In the genomic region with DNA sequence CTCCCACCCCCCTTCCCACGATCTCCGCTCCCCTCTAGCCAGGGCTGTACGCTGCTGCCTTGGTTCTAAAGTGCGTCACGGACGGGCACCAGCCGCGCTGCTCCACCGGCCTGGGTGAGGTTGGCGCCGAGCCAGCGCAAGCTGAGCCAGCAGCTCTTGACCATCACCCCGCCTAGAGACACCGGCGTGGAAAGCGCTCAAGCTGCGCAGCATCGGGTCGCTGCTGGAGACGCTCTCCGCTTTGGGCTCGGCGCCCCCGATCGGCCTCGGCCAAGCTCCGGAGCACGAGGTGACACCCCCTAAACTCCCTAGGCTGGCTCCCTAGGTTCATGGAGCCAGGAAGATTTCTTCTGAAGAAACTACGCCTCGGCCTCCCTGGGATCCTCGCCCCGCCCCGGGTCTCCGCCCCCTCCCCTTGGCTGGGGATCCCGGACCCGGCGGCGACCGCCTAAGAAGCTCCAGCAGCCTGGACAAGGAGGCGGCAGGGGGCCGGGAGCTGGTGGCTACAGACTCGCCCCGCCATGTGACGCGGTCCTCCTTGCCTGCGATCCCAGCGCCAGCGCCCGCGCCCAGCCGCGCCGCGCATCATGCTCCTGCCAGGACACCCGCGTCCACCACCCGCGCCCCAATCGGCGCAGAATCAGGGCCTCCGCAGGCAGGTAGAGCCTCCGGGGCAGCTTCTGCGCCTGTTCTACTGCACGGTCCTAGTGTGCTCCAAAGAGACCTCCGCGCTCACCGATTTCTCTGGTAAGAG, we compare ENCODE assay signal across 9 mouse cellular contexts. TPM values are rescaled to one million over a fixed set of nuclear protein-coding genes. Genes with fewer than 3 reads are reported as not detected.
DNase-seq lines count a peak whose midpoint lies in the region; ATAC-seq lines count a peak whose summit lies in the region.
"Had no signal": no experiment of that assay in that cellular context is flagged by ENCODE, and none has a peak within 500 bp of the region (broad histone marks: within the 10 kb centered on the region; RNA-seq: fewer than 3 reads in every experiment).

No protein-coding gene starts in this region.

- WGBS in heart, embryonic 11.5 days (ENCODE audit: insufficient replicate concordance): under 1% methylated on average over 66 of the region's 67 CpGs
- WGBS in kidney, embryonic 14.5 days: under 1% methylated on average over 66 of the region's 67 CpGs
- WGBS in midbrain, embryonic 16.5 days: 1% methylated on average over 67 of the region's 67 CpGs

- ATAC-seq in erythroblast, adult 5-6 weeks (replicated peaks; ENCODE audit: low FRiP score, poor library complexity, severe bottlenecking): peak; percentile 72
- peak; percentile 66 for ATAC-seq in heart, embryonic 11.5 days (replicated peaks; ENCODE audit: insufficient number of reproducible peaks, low FRiP score, low TSS enrichment)
- ATAC-seq in kidney, embryonic 14.5 days (ENCODE audit: low FRiP score, low TSS enrichment): peak; percentile 81
- ATAC-seq in midbrain, embryonic 16.5 days: peak; percentile 71

- peak overlapping the region; percentile 47 for H3K4me3 ChIP-seq in heart, embryonic 11.5 days (ENCODE audit: low read depth, low read length)
- H3K4me3 ChIP-seq in kidney, embryonic 14.5 days (ENCODE audit: low read length): peak overlapping the region; percentile 47
- H3K4me3 ChIP-seq in midbrain, embryonic 16.5 days (ENCODE audit: low read depth, low read length): peak overlapping the region; percentile 58

- DNase-seq in 3T3-L1 (ENCODE audit: low read depth, low spot score) (peak; percentile 53), liver (peak; percentile 72)
- peak; percentile 57 to 60 for DNase-seq in adrenal gland, postnatal 4 days (ENCODE audit: low spot score in 2 of 2)
- peak; percentile 11 to 41 for DNase-seq in spleen, postnatal 36 days (ENCODE audit: low spot score in 2 of 2)

- no peaks in the 10 kb centered on the region for H3K36me3 ChIP-seq in heart, embryonic 11.5 days (ENCODE audit: control insufficient read depth, insufficient read depth, low read length)
- no peaks in the 10 kb centered on the region for H3K36me3 ChIP-seq in kidney, embryonic 14.5 days (ENCODE audit: control insufficient read depth, insufficient read depth, low read length)
- no peaks in the 10 kb centered on the region; the same call in 1 of the 2 replicates for H3K36me3 ChIP-seq in midbrain, embryonic 16.5 days (ENCODE audit: control insufficient read depth, insufficient read depth, low read length)
- H3K36me3 ChIP-seq: G1E had no signal

- peak overlapping the region; percentile 87 for H3K4me2 ChIP-seq in heart, embryonic 11.5 days
- peak overlapping the region; percentile 98 for H3K4me2 ChIP-seq in kidney, embryonic 14.5 days (replicated peaks; ENCODE audit: low read depth, low read length)
- peak overlapping the region; percentile 100 for H3K4me2 ChIP-seq in midbrain, embryonic 16.5 days (ENCODE audit: low read length)

- peak overlapping the region; percentile 58 for H3K9ac ChIP-seq in heart, embryonic 11.5 days (ENCODE audit: low read depth, low read length)
- peak overlapping the region; percentile 54 for H3K9ac ChIP-seq in kidney, embryonic 14.5 days (ENCODE audit: low read depth, low read length)
- peak overlapping the region; percentile 59 for H3K9ac ChIP-seq in midbrain, embryonic 16.5 days (ENCODE audit: low read depth, low read length)

- no peak overlapping the region for H3K27ac ChIP-seq in heart, embryonic 11.5 days (ENCODE audit: low read depth, low read length)
- H3K27ac ChIP-seq in kidney, embryonic 14.5 days (ENCODE audit: low read depth, low read length): no peak overlapping the region
- H3K27ac ChIP-seq in midbrain, embryonic 16.5 days (ENCODE audit: low read length): no peak overlapping the region

- H3K9me3 ChIP-seq in heart, embryonic 11.5 days (replicated peaks; ENCODE audit: control insufficient read depth, low read length): no peaks in the 10 kb centered on the region
- H3K9me3 ChIP-seq in kidney, embryonic 14.5 days (ENCODE audit: control insufficient read depth, low read length): no peaks in the 10 kb centered on the region
- no peaks in the 10 kb centered on the region for H3K9me3 ChIP-seq in midbrain, embryonic 16.5 days (replicated peaks; ENCODE audit: control insufficient read depth, low read length, poor library complexity, severe bottlenecking)

- H3K27me3 ChIP-seq in heart, embryonic 11.5 days (ENCODE audit: control insufficient read depth, insufficient read depth, low read length): peaks cover 29% of the 10 kb centered on the region
- peaks cover 29% of the 10 kb centered on the region for H3K27me3 ChIP-seq in kidney, embryonic 14.5 days (ENCODE audit: control insufficient read depth, insufficient read depth, low read length)
- H3K27me3 ChIP-seq in midbrain, embryonic 16.5 days (ENCODE audit: control insufficient read depth, insufficient read depth, low read depth, low read length): peaks cover 16% of the 10 kb centered on the region

- H3K4me1 ChIP-seq in heart, embryonic 11.5 days (ENCODE audit: control insufficient read depth, insufficient read depth, low read length): peaks cover 14% of the 10 kb centered on the region; the same call in 1 of the 2 replicates
- peaks cover 4% of the 10 kb centered on the region; the same call in 1 of the 2 replicates for H3K4me1 ChIP-seq in kidney, embryonic 14.5 days (ENCODE audit: control insufficient read depth, insufficient read depth, low read length)
- H3K4me1 ChIP-seq in midbrain, embryonic 16.5 days (ENCODE audit: control insufficient read depth, insufficient read depth, low read length): peaks cover 8% of the 10 kb centered on the region

RNA-seq across cellular contexts. Expression of a gene that starts 4.3 kb away (rescaled TPM):
- total RNA-seq in adrenal gland, postnatal 4 days (2021): 1 to 10 TPM; 5.1 to 5.8 TPM
- total RNA-seq in erythroblast, adult 5-6 weeks (2015; ENCODE audit: low replicate concordance): not detected in 2 replicates
- 0.60 TPM in 1 of 2 replicates, not detected in the other for total RNA-seq in erythroblast, adult 5-6 weeks (2017; ENCODE audit: low replicate concordance)
- 1.3 and 1.9 TPM in 2 replicates for polyA plus RNA-seq in heart, embryonic 11.5 days (2014; fragmentation: Nextera tagmentation; extraction: Ambion mirVana)
- 0.20 and 0.51 TPM in 2 replicates for polyA plus RNA-seq in kidney, embryonic 14.5 days (2014; fragmentation: Nextera tagmentation; extraction: Ambion mirVana)
- 1.8 and 2.8 TPM in 2 replicates for polyA plus RNA-seq in midbrain, embryonic 16.5 days (2015; fragmentation: Nextera tagmentation; extraction: Ambion mirVana)
- polyA plus RNA-seq: G1E had no signal

RNA-seq across cellular contexts. Expression of a gene that starts 20.6 kb away (rescaled TPM):
- 10 to 100 TPM; 14.9 to 18.7 TPM for total RNA-seq in adrenal gland, postnatal 4 days (2021)
- 1.5 and 2.5 TPM in 2 replicates for total RNA-seq in erythroblast, adult 5-6 weeks (2015; ENCODE audit: low replicate concordance)
- 1.8 and 2.5 TPM in 2 replicates for total RNA-seq in erythroblast, adult 5-6 weeks (2017; ENCODE audit: low replicate concordance)
- 7.0 and 9.9 TPM in 2 replicates for polyA plus RNA-seq in heart, embryonic 11.5 days (2014; fragmentation: Nextera tagmentation; extraction: Ambion mirVana)
- 10.5 and 13.5 TPM in 2 replicates for polyA plus RNA-seq in kidney, embryonic 14.5 days (2014; fragmentation: Nextera tagmentation; extraction: Ambion mirVana)
- polyA plus RNA-seq in midbrain, embryonic 16.5 days (2015; fragmentation: Nextera tagmentation; extraction: Ambion mirVana): 7.2 and 7.5 TPM in 2 replicates
